ENCODE assay signal across 10 mouse cellular contexts in genomic region chr12:110112051-110112722, GRCm38 (mm10).
DNase-seq lines count a peak whose midpoint lies in the region; ATAC-seq lines count a peak whose summit lies in the region.
"Had no signal": no experiment of that assay in that cellular context is flagged by ENCODE, and none has a peak within 500 bp of the region (broad histone marks: within the 10 kb centered on the region; RNA-seq: fewer than 3 reads in every experiment).

No protein-coding gene starts in this region.

- peaks cover 16% of the 10 kb centered on the region for H3K4me1 ChIP-seq in lung, embryonic 15.5 days
- H3K4me1 ChIP-seq in midbrain, embryonic 13.5 days (replicated peaks), result peaks cover 5% of the 10 kb centered on the region

- H3K4me3 ChIP-seq in lung, embryonic 15.5 days, result no peak overlapping the region
- H3K4me3 ChIP-seq in midbrain, embryonic 13.5 days (replicated peaks), result no peak overlapping the region

- no peak overlapping the region for H3K9ac ChIP-seq in lung, embryonic 15.5 days
- no peak overlapping the region for H3K9ac ChIP-seq in midbrain, embryonic 13.5 days (replicated peaks)

- peak; percentile 76 for ATAC-seq in lung, embryonic 15.5 days (ENCODE audit: borderline replicate concordance, extremely low read depth, low FRiP score, low TSS enrichment)
- no peak for ATAC-seq in midbrain, embryonic 13.5 days

- 47% methylated on average over 11 of the region's 11 CpGs for WGBS in lung, embryonic 15.5 days
- 81% methylated on average over 11 of the region's 11 CpGs for WGBS in midbrain, embryonic 13.5 days

- no peak overlapping the region for H3K4me2 ChIP-seq in lung, embryonic 15.5 days
- no peak overlapping the region for H3K4me2 ChIP-seq in midbrain, embryonic 13.5 days (replicated peaks)

- no peaks in the 10 kb centered on the region for H3K9me3 ChIP-seq in lung, embryonic 15.5 days
- H3K9me3 ChIP-seq in midbrain, embryonic 13.5 days, result no peaks in the 10 kb centered on the region

- H3K27me3 ChIP-seq in lung, embryonic 15.5 days, result no peaks in the 10 kb centered on the region
- no peaks in the 10 kb centered on the region for H3K27me3 ChIP-seq in midbrain, embryonic 13.5 days

- no peaks in the 10 kb centered on the region for H3K36me3 ChIP-seq in lung, embryonic 15.5 days
- no peaks in the 10 kb centered on the region for H3K36me3 ChIP-seq in midbrain, embryonic 13.5 days

- no peak overlapping the region for H3K27ac ChIP-seq in lung, embryonic 15.5 days
- no peak overlapping the region for H3K27ac ChIP-seq in midbrain, embryonic 13.5 days

- peak; percentile 26 to 27 for DNase-seq in cerebellum, postnatal 14 days
- DNase-seq in cerebellum, adult 8-10 months, result no peak
- peak; percentile 65 for DNase-seq in urinary bladder, postnatal 4 days (ENCODE audit: low spot score in 2 of 2)
- no peak for DNase-seq in urinary bladder, adult 2 months (ENCODE audit: low spot score)
- peak; percentile 26 for DNase-seq in testis, postnatal 14 days (ENCODE audit: low spot score)
- DNase-seq in left cerebral cortex, adult 9 months (ENCODE audit: low spot score in 2 of 2), result no peak
- DNase-seq: cerebellum, adult 2 months; midbrain, embryonic 14.5 days had no signal

Comparison
In these comparisons a context has a peak if more than half of its experiments do, and no peak if none do; other contexts are left out.
1. DNase-seq: peak in cerebellum, postnatal 14 days (2 of 2), urinary bladder, postnatal 4 days (2 of 2) and testis, postnatal 14 days (single experiment); none in cerebellum, adult 8-10 months (single experiment), urinary bladder, adult 2 months (single experiment) and left cerebral cortex, adult 9 months (0 of 2).